Mouse (Mus musculus) liver, embryonic 11.5 days (tissue): ENCODE measurements around the gene Prpsap1. TPM values are rescaled to one million over a fixed set of nuclear protein-coding genes. Genes with fewer than 3 reads are reported as not detected.
"Not testable (repeated sequence)": the region's sequence is repeated elsewhere in the genome, so short reads cannot be mapped to it uniquely, and the experiment has no call there.

ENCODE experiments used
- ATAC-seq: fragments of 200-750 bp; cut with Nextera tagmentation; replicated peaks from 2 replicates; pipeline ENCODE4 v1.8.0; 2017; ENCODE audit warnings: moderate number of reproducible peaks, mild to moderate bottlenecking, moderate TSS enrichment, moderate library complexity; ENCODE audit not compliant: low FRiP score
- DNase-seq: peaks from one replicate; pipeline ENCODE4 v3.0.0-alpha.2; 2017; ENCODE audit warnings: low spot score
- H3K27ac ChIP-seq: fragments of 300-500 bp; sonication (generic); 2 replicates; pipeline ENCODE4 v1.5.1; 2014; ENCODE audit warnings: mild to moderate bottlenecking, low read depth, low read length, control low read depth
- H3K27me3 ChIP-seq: fragments of 300-500 bp; sonication (generic); replicated peaks from 2 replicates; pipeline ENCODE4 v1.6.1; 2014; ENCODE audit warnings: low read length, mixed read lengths; ENCODE audit not compliant: control insufficient read depth, insufficient read depth
- H3K36me3 ChIP-seq: fragments of 300-500 bp; sonication (generic); 2 replicates; pipeline ENCODE4 v1.6.1; 2014; ENCODE audit warnings: mild to moderate bottlenecking, low read length, moderate library complexity, mixed read lengths; ENCODE audit not compliant: control insufficient read depth, insufficient read depth
- H3K4me1 ChIP-seq: fragments of 300-500 bp; sonication (generic); replicated peaks from 2 replicates; pipeline ENCODE4 v1.6.1; 2014; ENCODE audit warnings: low read length, mixed read lengths; ENCODE audit not compliant: control insufficient read depth, insufficient read depth
- H3K4me2 ChIP-seq: fragments of 300-500 bp; sonication (generic); 2 replicates; pipeline ENCODE4 v1.6.1; 2014; ENCODE audit warnings: mild to moderate bottlenecking, control low read depth, moderate library complexity
- H3K4me3 ChIP-seq: fragments of 300-500 bp; sonication (generic); 2 replicates; pipeline ENCODE4 v1.5.1; 2014; ENCODE audit warnings: low read depth, low read length, control low read depth
- H3K9ac ChIP-seq: fragments of 300-500 bp; sonication (generic); 2 replicates; pipeline ENCODE4 v1.6.1; 2014; ENCODE audit warnings: low read depth, low read length, control low read depth
- H3K9me3 ChIP-seq: fragments of 300-500 bp; sonication (generic); 2 replicates; pipeline ENCODE4 v1.6.1; 2016; ENCODE audit warnings: low read length, inconsistent platforms, mixed read lengths; ENCODE audit not compliant: control insufficient read depth
- WGBS: fragments of 180-500 bp; shearing (Covaris S2); extraction: QIAGEN DNeasy Blood & Tissue Kit; methylation state at CpG from one replicate; pipeline ENCODE4 v1.1.7; 2014; 5-methylcytosine and 5-hydroxymethylcytosine counted together
- polyA plus RNA-seq: library from polyadenylated mRNA; unstranded; fragments of >200 nt; fragmentation: Nextera tagmentation; extraction: Ambion mirVana; gene quantifications from 2 replicates; pipeline ENCODE4 v1.2.1, GENCODE M21; 2014

Prpsap1 gene
- polyA plus RNA-seq, 1 experiment from 2014 or later, result 133 TPM

- Histone ChIP-seq H3K9me3 (no peaks in the 10 kb centered on the region), H3K9ac (no peak overlapping the region), H3K4me1 (no peaks in the 10 kb centered on the region), H3K4me2 (no peak overlapping the region), H3K4me3 (no peak overlapping the region), H3K27ac (peak overlapping the region; percentile 16; the same call in 1 of the 2 replicates), H3K36me3 (peaks cover 19% of the 10 kb centered on the region), H3K27me3 (no peaks in the 10 kb centered on the region)
- DNase-seq, result no peak
- no peak for ATAC-seq
- WGBS, result 78% methylated on average over 4 of the region's 4 CpGs
These were observed 23.1 kb downstream of the Prpsap1 start for GRCm38 (mm10) chr11:116470896-116471295.

DNA sequence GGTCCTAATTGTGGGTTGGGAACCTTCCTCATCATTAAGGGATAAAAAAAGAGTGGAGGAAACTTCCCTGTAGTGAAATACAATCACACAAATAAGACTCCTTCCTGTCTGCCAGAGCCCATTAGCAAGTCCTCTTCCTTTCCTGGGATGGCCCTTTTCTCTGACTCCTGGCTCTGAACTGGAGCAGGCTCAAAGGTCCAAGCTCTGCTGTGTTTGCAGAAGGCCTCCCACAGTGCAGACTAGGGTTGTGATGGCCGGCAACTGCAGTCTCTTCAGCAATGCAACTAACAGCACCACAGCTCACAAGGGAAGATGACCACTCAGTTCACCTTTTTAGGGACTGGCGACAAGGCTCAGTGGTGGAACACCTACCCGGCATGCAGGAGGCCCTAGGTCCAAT is 23.8 kb downstream of the Prpsap1 start:
- H3K27me3 ChIP-seq, result 0 out of 2 replicates have a peak, but pooled peaks cover 3% of the 10 kb centered on the region
- H3K27ac ChIP-seq, result 0 out of 2 replicates have a peak overlapping the region, but pooled peaks have one; percentile 16
- peaks cover 14% of the 10 kb centered on the region; the same call in 1 of the 2 replicates for H3K36me3 ChIP-seq
- no peak for DNase-seq
- 84% methylated on average over 3 of the region's 3 CpGs for WGBS
- H3K9me3 ChIP-seq, result no peaks in the 10 kb centered on the region
- no peak overlapping the region for H3K4me2 ChIP-seq
- H3K4me1 ChIP-seq, result no peaks in the 10 kb centered on the region
- no peak overlapping the region for H3K4me3 ChIP-seq
- H3K9ac ChIP-seq, result no peak overlapping the region
- no peak for ATAC-seq

DNA sequence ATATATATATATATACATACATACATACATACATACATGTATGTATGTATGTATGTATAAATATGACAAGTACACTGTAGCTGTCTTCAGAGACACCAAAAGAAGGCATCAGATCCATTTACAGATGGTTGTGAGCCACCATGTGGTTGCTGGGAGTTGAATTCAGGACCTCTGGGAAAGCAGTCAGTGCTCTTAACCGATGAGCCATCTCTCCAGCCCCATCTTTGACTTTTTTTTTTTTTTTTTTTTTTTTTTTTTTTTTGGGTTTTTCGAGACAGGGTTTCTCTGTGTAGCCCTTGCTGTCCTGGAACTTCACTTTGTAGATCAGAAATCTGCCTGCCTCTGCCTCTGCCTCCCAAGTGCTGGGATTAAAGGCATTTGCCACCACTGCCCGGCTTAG is 25.7 kb downstream of the Prpsap1 start:
- H3K4me2 ChIP-seq, DNase-seq, ATAC-seq, H3K4me3 ChIP-seq, H3K9me3 ChIP-seq, H3K9ac ChIP-seq, H3K4me1 ChIP-seq, H3K27me3 ChIP-seq, H3K27ac ChIP-seq: not testable (repeated sequence)
- 85% methylated on average over 3 of the region's 3 CpGs for WGBS
- H3K36me3 ChIP-seq, result peaks cover 12% of the 10 kb centered on the region; the same call in 1 of the 2 replicates

- no peak for ATAC-seq
- WGBS, result 57% methylated on average over 20 of the region's 20 CpGs
- DNase-seq, result no peak
- Histone ChIP-seq H3K27ac (no peak within 1 kb of the TSS), H3K4me2 (no peak within 1 kb of the TSS), H3K4me3 (no peak within 1 kb of the TSS), H3K9ac (no peak within 1 kb of the TSS), H3K9me3 (no peaks in the 10 kb centered on the region), H3K36me3 (peaks cover 9% of the 10 kb centered on the region; the same call in 1 of the 2 replicates), H3K27me3 (0 out of 2 replicates have a peak, but pooled peaks cover 3% of the 10 kb centered on the region), H3K4me1 (no peaks in the 10 kb centered on the region; the same call in 1 of the 2 replicates)
These were observed 27.9 kb downstream of the Prpsap1 start, which contains the start of gene Qrich2 for GRCm38 (mm10) chr11:116466141-116466540. Qrich2 (minus strand) TSS chr11:116466241.

DNA sequence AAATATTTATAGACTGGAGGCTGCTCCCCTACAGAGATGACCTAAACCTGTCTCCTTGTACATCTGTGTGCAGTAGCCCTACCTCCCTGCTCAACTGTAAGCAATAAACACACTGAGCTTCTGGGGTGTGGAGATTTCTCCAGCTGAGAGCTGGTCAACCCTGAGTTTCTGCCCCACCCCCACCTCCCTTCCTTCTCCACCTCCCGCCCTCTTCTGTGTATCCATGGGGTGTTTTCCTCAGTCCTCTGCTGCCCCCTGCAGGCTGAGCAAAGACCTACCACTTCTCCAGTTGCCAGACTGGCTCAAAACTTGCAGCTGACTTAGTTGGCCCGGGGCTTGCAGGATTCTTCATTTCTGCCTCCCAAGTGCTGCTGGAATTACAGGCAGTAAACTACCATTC is 30.2 kb downstream of the Prpsap1 start:
- no peaks in the 10 kb centered on the region; the same call in 1 of the 2 replicates for H3K4me1 ChIP-seq
- no peaks in the 10 kb centered on the region for H3K36me3 ChIP-seq
- ATAC-seq (peak; percentile 56; the same call in 1 of the 2 replicates), DNase-seq (peak; percentile 81)
- no peak overlapping the region for H3K4me3 ChIP-seq
- 0 out of 2 replicates have a peak, but pooled peaks cover 3% of the 10 kb centered on the region for H3K27me3 ChIP-seq
- no peak overlapping the region for H3K27ac ChIP-seq
- H3K4me2 ChIP-seq, result no peak overlapping the region
- 15% methylated on average over 2 of the region's 2 CpGs for WGBS
- H3K9me3 ChIP-seq, result no peaks in the 10 kb centered on the region
- no peak overlapping the region for H3K9ac ChIP-seq

GRCm38 (mm10) chr11:116463338-116463737 is 30.7 kb downstream of the Prpsap1 start:
- no peaks in the 10 kb centered on the region for H3K9me3 ChIP-seq
- 0 out of 2 replicates have a peak, but pooled peaks cover 3% of the 10 kb centered on the region for H3K27me3 ChIP-seq
- DNase-seq, result no peak
- H3K4me1 ChIP-seq, result no peaks in the 10 kb centered on the region; the same call in 1 of the 2 replicates
- WGBS, result 67% methylated on average over 5 of the region's 5 CpGs
- H3K27ac ChIP-seq, result no peak overlapping the region
- H3K4me2 ChIP-seq, result no peak overlapping the region
- no peaks in the 10 kb centered on the region for H3K36me3 ChIP-seq
- H3K9ac ChIP-seq, result no peak overlapping the region
- no peak overlapping the region for H3K4me3 ChIP-seq
- no peak for ATAC-seq

DNA sequence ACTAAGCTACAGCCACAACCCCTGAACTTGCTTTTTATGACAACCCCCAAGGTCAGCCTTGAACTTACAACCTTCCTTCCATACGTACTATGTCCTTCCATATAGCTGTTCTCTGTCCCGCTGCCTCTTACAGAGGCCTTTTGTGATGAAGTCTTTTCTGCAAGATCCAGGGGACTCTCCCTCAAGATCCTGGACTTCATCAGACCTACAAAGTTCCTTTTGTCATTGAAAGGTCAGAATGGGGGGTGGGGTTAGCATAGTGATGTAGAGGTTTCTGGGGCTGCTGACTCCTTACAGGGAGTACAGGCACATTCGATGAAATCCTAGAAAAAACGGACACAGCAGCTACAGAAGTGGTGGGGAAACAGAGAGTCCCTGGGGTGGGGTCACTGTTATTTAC is 34.2 kb downstream of the Prpsap1 start:
- DNase-seq (no peak), ATAC-seq (no peak)
- Histone ChIP-seq H3K4me1 (no peaks in the 10 kb centered on the region; the same call in 1 of the 2 replicates), H3K36me3 (no peaks in the 10 kb centered on the region), H3K27ac (no peak overlapping the region), H3K9me3 (no peaks in the 10 kb centered on the region), H3K4me2 (no peak overlapping the region), H3K27me3 (peaks cover 9% of the 10 kb centered on the region; the same call in 1 of the 2 replicates), H3K4me3 (no peak overlapping the region), H3K9ac (no peak overlapping the region)
- 75% methylated on average over 4 of the region's 4 CpGs for WGBS

- H3K9me3 ChIP-seq, result no peaks in the 10 kb centered on the region
- no peak overlapping the region for H3K4me2 ChIP-seq
- no peak for DNase-seq
- no peaks in the 10 kb centered on the region; the same call in 1 of the 2 replicates for H3K4me1 ChIP-seq
- H3K27ac ChIP-seq, result no peak overlapping the region
- WGBS, result 83% methylated on average over 8 of the region's 8 CpGs
- peaks cover 9% of the 10 kb centered on the region; the same call in 1 of the 2 replicates for H3K27me3 ChIP-seq
- no peak overlapping the region for H3K9ac ChIP-seq
- no peak for ATAC-seq
- H3K4me3 ChIP-seq, result no peak overlapping the region
- no peaks in the 10 kb centered on the region for H3K36me3 ChIP-seq
These were observed 37.8 kb downstream of the Prpsap1 start for GRCm38 (mm10) chr11:116456234-116456633.

- 88% methylated on average over 10 of the region's 10 CpGs for WGBS
- ATAC-seq, result no peak
These were observed 40.1 kb downstream of the Prpsap1 start for GRCm38 (mm10) chr11:116453889-116454288.

More at GRCm38 (mm10) chr11:116453889-116454288, 40.1 kb downstream of the Prpsap1 start:
- no peak overlapping the region for H3K9ac ChIP-seq
- no peak overlapping the region for H3K4me3 ChIP-seq
- no peak overlapping the region for H3K27ac ChIP-seq
- H3K27me3 ChIP-seq, result peaks cover 9% of the 10 kb centered on the region; the same call in 1 of the 2 replicates
- no peaks in the 10 kb centered on the region for H3K9me3 ChIP-seq
- no peaks in the 10 kb centered on the region for H3K4me1 ChIP-seq
- no peaks in the 10 kb centered on the region for H3K36me3 ChIP-seq
- no peak overlapping the region for H3K4me2 ChIP-seq
- no peak for DNase-seq
